Mouse (Mus musculus) granulocyte monocyte progenitor cell, adult 5-6 weeks (primary cell): ENCODE results near the gene Hsd17b12. TPM values are rescaled to one million over a fixed set of nuclear protein-coding genes. Genes with fewer than 3 reads are reported as not detected.

Experiments used
- ATAC-seq: replicated peaks from 2 replicates; pipeline ENCODE4 v1.8.0; 2016; ENCODE audit warnings: mild to moderate bottlenecking, moderate TSS enrichment, inconsistent platforms; ENCODE audit not compliant: poor library complexity, severe bottlenecking
- total RNA-seq, 2 experiments: library from RNA; stranded (forward) in 1 of 2; stranded (reverse) in 1 of 2; fragments of 200-712, 200-1000 nt in 1 of 2; fragments of >200 nt in 1 of 2; fragmentation: Nextera tagmentation in 1 of 2; gene quantifications; 2 replicates each; pipeline ENCODE4 v1.2.3; 2014 to 2017

Hsd17b12 gene
- total RNA-seq (2014; fragmentation: Nextera tagmentation): 51.7 and 55.3 TPM in 2 replicates
- total RNA-seq (2017): 96.1 and 109 TPM in 2 replicates

DNA sequence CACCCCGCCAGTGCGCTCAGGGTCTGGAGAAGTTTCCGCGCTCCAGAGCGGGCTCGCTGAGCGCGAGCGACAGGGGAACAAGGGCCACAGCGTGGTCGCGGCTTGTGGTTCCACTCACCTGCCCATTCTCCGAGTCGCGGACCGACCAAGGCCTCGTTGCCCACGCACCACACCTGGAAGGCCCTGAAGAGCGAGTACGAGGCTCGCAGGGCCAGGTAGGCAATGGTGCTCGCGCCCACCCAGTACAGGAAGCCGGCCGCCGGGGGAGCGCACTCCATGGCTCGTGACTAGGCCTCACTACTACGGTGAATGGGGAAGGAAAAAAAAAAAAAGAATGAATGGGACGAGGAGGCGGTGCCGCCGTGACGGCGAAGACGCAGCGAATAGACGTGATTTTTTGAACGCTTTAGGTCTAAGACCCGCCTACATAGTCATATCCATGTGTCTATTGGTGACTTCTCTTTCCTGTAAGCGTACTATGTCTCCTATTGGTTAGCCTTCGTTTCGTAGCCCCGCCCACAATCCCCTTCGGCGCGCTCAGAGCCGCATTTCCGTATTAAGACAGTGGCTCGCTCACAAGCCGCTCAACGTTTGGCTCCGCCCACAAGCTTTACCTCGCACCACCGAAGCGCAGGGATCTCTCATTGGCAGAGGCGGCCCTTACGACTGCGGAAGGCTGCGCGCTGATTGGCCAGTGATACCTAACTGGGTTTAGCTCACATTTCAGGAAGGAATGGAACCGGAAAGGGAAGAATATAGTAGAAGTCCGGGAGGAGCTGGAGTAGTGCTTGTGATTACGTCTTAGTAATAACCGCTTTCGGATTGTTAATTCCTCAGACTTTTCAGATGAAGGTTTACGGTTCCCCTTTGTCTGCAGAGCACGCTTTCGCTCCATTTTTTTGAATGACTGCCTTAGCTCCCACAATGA, at the start of gene Hsd17b12:
TSS of gene Hsd17b12 (minus strand) at position 373 of the 928 bp plus-strand sequence.
- ATAC-seq: peak; percentile 90

GRCm38 (mm10) chr2:94184906-94185305, 27.1 kb upstream of the Hsd17b12 start:
- ATAC-seq: no peak

DNA sequence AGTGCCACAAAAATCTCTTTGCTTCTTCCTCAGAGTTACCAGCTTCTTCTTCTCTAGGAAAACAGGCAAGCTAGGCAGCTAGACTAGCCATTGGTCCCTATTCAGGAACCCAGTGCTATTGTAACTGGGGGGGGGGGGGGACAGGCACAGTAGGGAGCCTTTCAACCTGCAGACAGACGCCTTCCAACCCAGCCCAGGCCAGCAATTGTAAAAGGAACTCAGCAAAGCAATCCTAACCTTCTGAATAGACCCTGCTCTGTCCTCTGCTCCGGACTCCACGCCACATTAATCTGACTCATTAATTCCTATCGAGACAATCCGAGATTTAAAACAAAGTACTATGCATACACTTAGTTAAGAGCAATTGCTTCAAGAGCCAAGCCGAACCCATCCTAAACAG, 26.4 kb upstream of the Hsd17b12 start:
- no peak for ATAC-seq

GRCm38 (mm10) chr2:94179030-94179407, 21.3 kb upstream of the Hsd17b12 start:
- ATAC-seq: 0 out of 2 replicates have a peak, but pooled peaks have one; percentile 1

- ATAC-seq: peak; percentile 100
Observed at GRCm38 (mm10) chr2:94178321-94179029, 20.7 kb upstream of the Hsd17b12 start.

GRCm38 (mm10) chr2:94177294-94177693, 19.5 kb upstream of the Hsd17b12 start:
- ATAC-seq: no peak

DNA sequence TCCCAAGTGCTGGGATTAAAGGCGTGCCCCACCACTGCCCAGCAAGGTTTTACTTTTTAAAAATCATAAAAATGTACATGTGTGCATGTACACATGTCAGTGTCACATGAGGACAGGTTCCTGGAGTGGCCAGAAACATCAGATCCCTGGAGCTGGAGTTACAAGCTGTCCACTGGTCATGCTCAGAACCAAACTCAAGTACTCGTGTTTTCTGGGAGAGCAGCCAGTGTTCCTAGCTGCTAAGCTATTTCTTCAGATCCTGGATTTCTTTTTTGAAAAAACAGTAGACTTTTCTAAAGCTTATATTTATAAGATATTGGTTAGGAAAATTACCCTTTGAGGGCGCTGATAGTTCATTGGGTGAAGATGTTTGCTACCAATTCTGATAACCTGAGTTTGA, 18.6 kb upstream of the Hsd17b12 start:
- no peak for ATAC-seq

- no peak for ATAC-seq
Observed at GRCm38 (mm10) chr2:94173549-94173948, 15.8 kb upstream of the Hsd17b12 start.

- ATAC-seq: no peak
Observed at GRCm38 (mm10) chr2:94163207-94163606, 5.4 kb upstream of the Hsd17b12 start.

- no peak for ATAC-seq
Observed at GRCm38 (mm10) chr2:94162141-94162540, 4.4 kb upstream of the Hsd17b12 start.

DNA sequence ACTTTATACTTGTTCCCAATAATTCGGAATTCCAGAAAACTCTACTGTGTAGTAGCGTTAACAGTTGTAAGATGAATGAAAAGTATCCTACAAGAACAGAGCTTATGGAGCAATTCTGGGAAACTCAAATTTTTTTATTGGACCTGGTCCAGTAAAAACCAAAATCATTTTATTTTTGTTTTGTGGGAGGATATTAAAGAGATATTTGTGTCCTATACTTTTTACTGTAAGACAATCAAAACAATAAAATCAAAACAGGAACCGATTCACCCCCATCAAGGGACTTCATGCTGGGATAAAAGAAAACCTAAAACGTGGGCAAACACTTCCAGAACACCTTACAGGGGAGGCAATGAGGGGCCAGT, 738 bp upstream of the Hsd17b12 start:
- ATAC-seq: no peak

- no peak for ATAC-seq
Observed at GRCm38 (mm10) chr2:94157051-94157450, 713 bp downstream of the Hsd17b12 start.

DNA sequence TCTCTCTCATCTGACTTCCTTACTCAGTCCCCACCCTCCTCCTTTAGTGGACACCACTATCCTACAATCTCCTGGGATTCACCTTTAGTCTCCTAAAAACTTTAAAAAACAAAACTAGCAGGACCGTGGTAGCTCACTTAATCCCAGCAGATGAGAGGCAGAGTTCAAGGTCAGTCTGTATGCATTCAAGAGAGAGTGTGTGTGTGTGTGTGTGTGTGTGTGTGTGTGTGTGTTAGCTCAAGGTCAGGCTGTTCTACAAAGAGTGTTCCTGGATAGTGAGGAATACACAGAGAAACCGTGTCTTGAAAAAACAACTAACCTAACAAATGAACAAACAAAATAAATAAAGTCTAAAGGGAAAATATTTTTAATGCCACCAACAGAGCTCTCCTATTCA, 12.6 kb downstream of the Hsd17b12 start:
- no peak for ATAC-seq

GRCm38 (mm10) chr2:94144520-94145145, 13.1 kb downstream of the Hsd17b12 start:
- peak; percentile 58 for ATAC-seq

DNA sequence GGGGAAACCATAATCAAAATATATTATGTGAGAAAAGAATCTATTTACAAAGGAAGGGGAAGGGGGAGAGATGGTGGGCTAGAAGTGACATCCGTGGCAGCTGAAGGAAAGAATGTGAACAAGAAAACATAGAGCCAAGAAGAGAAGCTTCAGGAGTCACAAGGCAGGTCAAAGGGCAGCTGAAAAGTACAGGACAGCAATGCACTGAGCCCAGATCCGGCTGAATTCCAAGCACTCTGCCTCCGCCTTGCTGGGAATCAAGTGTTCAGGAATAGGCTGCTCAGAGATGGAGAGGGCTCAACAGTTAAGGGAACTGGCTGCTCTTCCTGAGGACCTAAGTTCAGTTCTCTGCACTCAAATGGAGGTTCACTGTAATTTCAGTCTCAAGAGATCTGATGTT, 16.5 kb downstream of the Hsd17b12 start:
- ATAC-seq: no peak

GRCm38 (mm10) chr2:94138469-94139390, 19.0 kb downstream of the Hsd17b12 start:
- no peak for ATAC-seq

DNA sequence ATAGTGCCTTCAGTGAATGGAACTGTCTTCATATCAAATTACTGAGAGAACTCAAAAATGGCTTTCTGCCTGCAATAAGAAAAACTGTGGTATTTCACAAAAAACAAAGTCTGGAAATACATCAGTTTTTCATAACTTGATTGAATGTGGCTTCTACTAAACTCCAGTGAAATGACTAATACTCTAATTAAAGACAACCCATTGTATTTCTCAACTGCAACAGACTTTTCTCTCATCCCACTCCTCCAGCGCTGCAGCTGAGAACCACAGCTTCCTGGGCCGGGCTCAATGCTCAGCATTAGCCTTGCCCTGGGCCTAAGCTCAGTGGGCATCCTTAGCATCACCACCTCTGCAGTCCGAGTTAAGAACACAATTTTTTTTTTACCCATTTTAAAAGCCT, 20.9 kb downstream of the Hsd17b12 start:
- peak; percentile 78 for ATAC-seq

DNA sequence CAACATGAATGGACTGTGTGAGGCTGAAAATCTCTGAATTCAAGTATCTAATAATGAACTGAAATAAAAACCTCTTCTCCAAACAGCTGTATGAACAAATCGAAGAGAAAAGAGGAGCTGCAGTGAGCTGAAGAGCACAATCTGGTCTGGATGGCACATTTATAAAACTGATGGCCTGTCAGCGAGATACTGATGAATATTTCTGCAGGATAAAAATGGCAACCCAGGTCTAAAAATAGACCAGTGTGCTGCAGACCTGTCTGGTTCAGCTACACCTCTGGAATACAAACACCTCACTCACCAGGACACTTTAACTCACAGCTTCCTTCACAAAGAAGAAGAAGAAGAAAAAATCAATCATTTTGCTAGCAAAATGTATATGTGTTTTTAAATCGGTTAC, 29.3 kb downstream of the Hsd17b12 start:
- no peak for ATAC-seq

- ATAC-seq: no peak
Observed at GRCm38 (mm10) chr2:94122182-94123041, 35.4 kb downstream of the Hsd17b12 start.
